Mouse (Mus musculus) stomach, postnatal 0 days (tissue): ENCODE measurements at regions not wholly inside any gene's neighbourhood (a gene's known extent, or its start where the extent isn't known, plus 50 kb on each side); places are given as distances from the start of the nearest gene placed in this dataset.

ENCODE experiments used
- CTCF ChIP-seq: IDR thresholded peaks from 2 replicates; pipeline ENCODE4 v1.5.1; 2016; ENCODE audit warnings: antibody characterized with exemption, low read depth, mild to moderate bottlenecking, moderate library complexity
- EP300 ChIP-seq: optimal IDR thresholded peaks from 2 replicates; pipeline ENCODE3; 2016; ENCODE audit warnings: antibody characterized with exemption

DNA sequence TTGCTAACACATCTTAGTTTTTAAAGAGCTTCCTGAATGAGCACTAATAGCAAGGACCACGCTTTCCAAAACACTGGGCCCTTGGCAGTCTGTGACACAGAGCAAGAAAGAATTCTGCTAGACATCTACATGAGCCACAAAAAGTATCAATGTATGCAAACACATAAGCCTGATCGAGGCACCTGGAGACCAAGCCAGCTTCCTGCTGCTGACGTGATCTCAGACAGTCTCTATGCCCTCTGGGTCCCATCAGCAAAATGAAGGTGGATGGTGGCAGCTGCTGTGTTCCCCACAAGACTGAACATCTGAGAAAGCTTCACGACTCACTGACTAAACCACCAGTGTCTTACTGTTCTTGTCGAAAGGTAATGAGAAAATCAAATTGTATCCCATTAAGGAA, 77.5 kb downstream of the Qrsl1 start:
- TF ChIP-seq CTCF (no peak), EP300 (no peak)
